Mouse (Mus musculus): ENCODE measurements around the gene Cep41. TPM values are rescaled to one million over a fixed set of nuclear protein-coding genes. Genes with fewer than 3 reads are reported as not detected.

Cep41 gene
- polyA plus RNA-seq, 1 experiment: 5.5 TPM

DNA sequence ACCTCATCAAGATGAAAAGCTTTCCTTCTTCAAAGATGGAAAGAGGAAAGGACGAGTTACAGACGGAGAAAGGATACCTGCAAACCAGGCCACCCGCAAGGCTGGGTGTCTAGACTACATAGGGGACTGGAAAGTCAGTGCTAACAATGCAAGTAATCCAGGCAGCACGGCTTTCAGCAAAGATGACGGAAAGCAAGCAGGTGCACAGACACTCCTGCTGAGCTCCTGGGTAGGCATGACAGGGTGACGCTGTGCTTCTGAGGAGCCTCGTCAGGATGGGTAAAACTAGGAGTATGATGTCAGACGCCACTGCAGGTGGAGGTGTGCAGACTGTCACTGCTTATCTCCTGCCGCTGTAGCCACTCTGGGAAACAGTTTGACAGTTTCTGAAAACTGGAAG, 16.0 kb downstream of the Cep41 start:
- Histone ChIP-seq H3K4me2 (ENCODE audit: low read depth) (no peak overlapping the region), H3K27me3 (ENCODE audit: control insufficient read depth, insufficient read depth, insufficient read length) (no peaks in the 10 kb centered on the region), H3K79me2 (ENCODE audit: control insufficient read depth, insufficient read depth) (no peaks in the 10 kb centered on the region), H3K4me3 (no peak overlapping the region), H3K36me3 (ENCODE audit: control insufficient read depth, insufficient read depth) (no peaks in the 10 kb centered on the region), H3ac (ENCODE audit: control insufficient read depth, insufficient read length) (no peak overlapping the region)
- no peak for TF ChIP-seq POLR2AphosphoS2 (IDR thresholded peaks at IDR 0.05; ENCODE audit: insufficient read length, low read depth)
- TF ChIP-seq MYOD1 (IDR thresholded peaks at IDR 0.05; ENCODE audit: control insufficient read depth in 1 of 3, insufficient read length in 2 of 3, low read depth in 2 of 3): peak in 2 of 3 experiments; percentile 46 to 54
- TF ChIP-seq REST (IDR thresholded peaks at IDR 0.05; ENCODE audit: insufficient read depth, insufficient read length): no peak

DNA sequence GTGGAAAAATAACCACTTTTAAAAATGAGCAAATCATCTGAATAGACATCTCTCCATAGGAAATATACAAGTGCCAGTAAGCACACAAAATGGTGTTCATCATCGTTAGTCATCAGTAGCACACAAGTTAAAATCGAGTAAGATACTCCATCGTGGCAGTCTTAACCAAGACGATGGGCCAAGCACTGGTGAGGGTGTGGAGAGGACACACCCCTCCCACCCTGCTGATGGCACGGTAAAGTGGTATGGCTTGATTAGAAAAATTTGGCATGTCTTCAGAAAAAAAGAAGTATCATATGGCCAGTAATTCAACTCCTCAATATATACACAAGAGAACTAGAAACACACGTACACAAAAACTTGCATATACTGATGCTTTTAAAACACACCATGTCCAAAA, 17.0 kb downstream of the Cep41 start:
- no peak for TF ChIP-seq MYOG (IDR thresholded peaks at IDR 0.05; ENCODE audit: control insufficient read depth in 1 of 3, insufficient read depth in 1 of 3, insufficient read length in 2 of 3, low read depth in 2 of 3)
- H3K36me3 ChIP-seq (ENCODE audit: control insufficient read depth, insufficient read depth): no peaks in the 10 kb centered on the region
- no peak overlapping the region for H3K4me2 ChIP-seq (ENCODE audit: low read depth)
- H3ac ChIP-seq (ENCODE audit: control insufficient read depth, insufficient read length): no peak overlapping the region
- no peaks in the 10 kb centered on the region for H3K27me3 ChIP-seq (ENCODE audit: control insufficient read depth, insufficient read depth, insufficient read length)
- H3K79me2 ChIP-seq (ENCODE audit: control insufficient read depth, insufficient read depth): no peaks in the 10 kb centered on the region
- no peak overlapping the region for H3K4me3 ChIP-seq

DNA sequence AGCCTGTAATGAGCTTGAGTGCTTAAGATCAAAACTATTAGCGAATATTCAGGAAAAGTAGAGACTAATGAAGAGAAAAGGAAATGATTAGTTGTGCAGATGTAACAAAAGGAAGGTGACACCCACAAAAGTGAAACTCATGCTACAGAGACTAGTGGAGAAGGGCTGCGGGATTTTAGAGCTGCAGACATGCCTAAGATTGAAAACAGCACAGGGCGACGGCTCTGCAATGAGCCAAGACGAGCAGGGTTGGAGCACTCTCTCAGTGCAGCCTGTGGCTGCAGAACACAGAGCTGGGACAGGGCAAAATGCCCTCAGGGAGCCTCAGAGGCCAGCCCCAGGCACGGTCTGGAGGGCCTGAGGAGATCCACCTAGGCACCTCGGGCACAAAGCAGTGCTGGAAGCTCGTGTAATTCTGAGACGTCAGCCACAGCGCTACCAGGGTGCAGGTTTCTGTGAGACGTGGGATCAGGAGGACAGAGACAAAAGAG, 18.2 kb downstream of the Cep41 start:
- Histone ChIP-seq H3ac (ENCODE audit: control insufficient read depth, insufficient read length) (no peak overlapping the region), H3K4me2 (ENCODE audit: low read depth) (no peak overlapping the region), H3K4me3 (no peak overlapping the region), H3K36me3 (ENCODE audit: control insufficient read depth, insufficient read depth) (no peaks in the 10 kb centered on the region), H3K79me2 (ENCODE audit: control insufficient read depth, insufficient read depth) (no peaks in the 10 kb centered on the region), H3K27me3 (ENCODE audit: control insufficient read depth, insufficient read depth, insufficient read length) (no peaks in the 10 kb centered on the region)
- TF ChIP-seq POLR2A (IDR thresholded peaks at IDR 0.05; ENCODE audit: insufficient read length, low read depth): no peak
- no peak for TF ChIP-seq USF1 (IDR thresholded peaks at IDR 0.05; ENCODE audit: low read depth)
- no peak for TF ChIP-seq REST (IDR thresholded peaks at IDR 0.05; ENCODE audit: insufficient read depth, insufficient read length)
- TF ChIP-seq SRF (IDR thresholded peaks at IDR 0.05; ENCODE audit: control insufficient read depth, insufficient read length, low read depth): no peak
- TF ChIP-seq POLR2AphosphoS2 (IDR thresholded peaks at IDR 0.05; ENCODE audit: insufficient read length, low read depth): no peak
- no peak for TF ChIP-seq TCF12 (IDR thresholded peaks at IDR 0.05; ENCODE audit: insufficient read depth, poor library complexity, severe bottlenecking)
- no peak for TF ChIP-seq CEBPB (IDR thresholded peaks at IDR 0.05; ENCODE audit: insufficient read depth, poor library complexity, severe bottlenecking)
- TF ChIP-seq MAX (IDR thresholded peaks at IDR 0.05; ENCODE audit: low read depth): no peak
- TF ChIP-seq E2F4 (IDR thresholded peaks at IDR 0.05; ENCODE audit: insufficient read depth): no peak
- TF ChIP-seq TCF3 (IDR thresholded peaks at IDR 0.05; ENCODE audit: insufficient read length, low read depth): no peak

- Histone ChIP-seq H3K4me2 (ENCODE audit: low read depth) (no peak overlapping the region), H3K36me3 (ENCODE audit: control insufficient read depth, insufficient read depth) (no peaks in the 10 kb centered on the region)
These were observed 18.8 kb downstream of the Cep41 start for GRCm38 (mm10) chr6:30674714-30675280.

DNA sequence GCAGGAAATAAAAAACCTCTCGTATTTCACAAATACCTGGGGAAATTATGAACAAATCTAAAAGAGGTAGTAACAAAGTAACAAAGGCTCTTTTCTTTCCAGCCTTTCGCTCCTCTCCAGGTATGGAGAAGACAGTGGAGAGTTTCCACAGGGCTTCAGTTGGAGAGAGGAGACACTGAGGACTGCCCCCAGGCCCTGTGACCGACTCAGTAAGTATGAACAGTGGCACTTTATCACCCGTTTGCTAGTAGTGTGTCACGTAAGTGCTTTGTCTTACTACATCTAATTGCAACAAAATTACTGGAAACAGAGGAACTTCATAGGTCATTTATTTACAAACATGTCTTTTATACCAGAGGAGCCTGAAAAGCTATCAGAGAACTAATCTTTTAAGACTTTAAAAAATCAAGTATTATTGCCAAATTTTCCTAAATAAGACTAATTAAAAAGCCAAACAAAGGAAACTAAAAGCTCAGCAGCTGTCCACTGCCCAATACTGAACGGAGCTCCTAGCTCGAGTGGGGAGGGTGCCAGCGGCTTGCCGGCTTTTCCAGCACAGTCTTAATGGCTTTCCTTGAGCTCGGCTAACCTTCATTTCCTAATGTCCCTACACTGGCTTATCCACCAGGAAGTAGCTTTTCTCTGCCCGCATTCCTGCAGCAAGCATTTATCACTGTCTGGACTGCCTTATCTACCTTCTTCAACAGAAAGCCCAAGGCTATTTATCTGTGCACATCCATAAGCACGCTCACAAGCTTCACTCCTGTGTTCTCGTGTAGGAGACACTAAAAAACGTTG, 19.6 kb downstream of the Cep41 start:
- no peak overlapping the region for H3K4me3 ChIP-seq
- no peaks in the 10 kb centered on the region for H3K79me2 ChIP-seq (ENCODE audit: control insufficient read depth, insufficient read depth)
- no peak overlapping the region for H3K4me2 ChIP-seq (ENCODE audit: low read depth)
- H3K27me3 ChIP-seq (ENCODE audit: control insufficient read depth, insufficient read depth, insufficient read length): no peaks in the 10 kb centered on the region
- H3K36me3 ChIP-seq (ENCODE audit: control insufficient read depth, insufficient read depth): no peaks in the 10 kb centered on the region
- TF ChIP-seq E2F4 (IDR thresholded peaks at IDR 0.05; ENCODE audit: insufficient read depth): no peak
- TF ChIP-seq MAX (IDR thresholded peaks at IDR 0.05; ENCODE audit: low read depth): no peak
- TF ChIP-seq TCF3 (IDR thresholded peaks at IDR 0.05; ENCODE audit: insufficient read length, low read depth): no peak
- no peak overlapping the region for H3ac ChIP-seq (ENCODE audit: control insufficient read depth, insufficient read length)

More at GRCm38 (mm10) chr6:30674714-30675280, 18.8 kb downstream of the Cep41 start:
- Histone ChIP-seq H3K4me3 (no peak overlapping the region), H3K27me3 (ENCODE audit: control insufficient read depth, insufficient read depth, insufficient read length) (no peaks in the 10 kb centered on the region), H3K79me2 (ENCODE audit: control insufficient read depth, insufficient read depth) (no peaks in the 10 kb centered on the region), H3ac (ENCODE audit: control insufficient read depth, insufficient read length) (no peak overlapping the region)
- no peak for TF ChIP-seq E2F4 (IDR thresholded peaks at IDR 0.05; ENCODE audit: insufficient read depth)
- no peak for TF ChIP-seq TCF3 (IDR thresholded peaks at IDR 0.05; ENCODE audit: insufficient read length, low read depth)
- no peak for TF ChIP-seq TCF12 (IDR thresholded peaks at IDR 0.05; ENCODE audit: insufficient read depth, poor library complexity, severe bottlenecking)
- TF ChIP-seq CEBPB (IDR thresholded peaks at IDR 0.05; ENCODE audit: insufficient read depth, poor library complexity, severe bottlenecking): no peak
- TF ChIP-seq MYOG (IDR thresholded peaks at IDR 0.05; ENCODE audit: control insufficient read depth in 1 of 3, insufficient read depth in 1 of 3, insufficient read length in 2 of 3, low read depth in 2 of 3): no peak
- TF ChIP-seq USF1 (IDR thresholded peaks at IDR 0.05; ENCODE audit: low read depth): no peak
- no peak for TF ChIP-seq POLR2AphosphoS2 (IDR thresholded peaks at IDR 0.05; ENCODE audit: insufficient read length, low read depth)
- TF ChIP-seq POLR2A (IDR thresholded peaks at IDR 0.05; ENCODE audit: insufficient read length, low read depth): no peak
- no peak for TF ChIP-seq REST (IDR thresholded peaks at IDR 0.05; ENCODE audit: insufficient read depth, insufficient read length)
- no peak for TF ChIP-seq MYOD1 (IDR thresholded peaks at IDR 0.05; ENCODE audit: control insufficient read depth in 1 of 3, insufficient read length in 2 of 3, low read depth in 2 of 3)
- no peak for TF ChIP-seq SRF (IDR thresholded peaks at IDR 0.05; ENCODE audit: control insufficient read depth, insufficient read length, low read depth)
- no peak for TF ChIP-seq MAX (IDR thresholded peaks at IDR 0.05; ENCODE audit: low read depth)

All from myocyte (in vitro differentiated cells).